Mouse (Mus musculus): Measurements from ENCODE around the gene Ifnar2.

- TF ChIP-seq POLR2A (IDR thresholded peaks at IDR 0.05; ENCODE audit: insufficient read depth, low read depth, low read length) (no peak), CTCF (IDR thresholded peaks at IDR 0.05) (no peak)
Measured at GRCm38 (mm10) chr16:91425816-91426215, 53.2 kb downstream of the Ifnar2 start.

Measured in heart, adult 2 months (tissue).